Mouse (Mus musculus) lung, postnatal 0 days (tissue): ENCODE measurements around the gene Hspb3.

Source experiments
- CTCF ChIP-seq: IDR thresholded peaks from 2 replicates; pipeline ENCODE4 v1.5.1; 2016; ENCODE audit warnings: antibody characterized with exemption, mild to moderate bottlenecking
- EP300 ChIP-seq: IDR thresholded peaks from 2 replicates; pipeline ENCODE4 v1.6.1; 2016; ENCODE audit warnings: antibody characterized with exemption, mild to moderate bottlenecking, control low read depth

GRCm38 (mm10) chr13:113691644-113692043 is 28.2 kb upstream of the Hspb3 start:
- TF ChIP-seq EP300 = no peak
- TF ChIP-seq CTCF = no peak
